Mouse (Mus musculus): ENCODE data around the gene Gm8104.
"Not testable (repeated sequence)": the region's sequence is repeated elsewhere in the genome, so short reads cannot be mapped to it uniquely, and the experiment has no call there.

Gm8104 gene

DNA sequence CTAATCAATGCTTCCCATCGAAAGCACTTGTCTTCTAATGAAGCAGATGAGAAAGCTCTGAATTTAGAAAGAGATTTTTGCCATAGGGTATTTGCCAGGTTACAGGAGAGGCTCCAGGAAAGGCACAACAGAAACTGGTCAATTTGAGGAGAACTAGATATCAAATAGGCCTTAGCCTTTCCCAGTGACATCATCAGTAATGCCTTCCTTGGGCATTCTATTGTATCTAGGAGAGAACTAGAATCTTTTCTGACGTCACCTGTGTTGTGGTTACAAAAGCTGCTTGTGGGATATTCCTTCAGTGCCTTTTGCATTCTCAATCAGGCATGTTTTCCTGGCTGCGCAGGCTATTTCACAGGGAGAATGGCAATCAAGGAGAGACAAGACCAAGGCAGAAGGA lies at the start of gene Gm8104:
Gene Gm8104 (plus strand): TSS at position 301 of the 400 bp plus-strand sequence.
- not testable (repeated sequence) for DNase-seq (ENCODE audit: inconsistent ontology term)

DNA sequence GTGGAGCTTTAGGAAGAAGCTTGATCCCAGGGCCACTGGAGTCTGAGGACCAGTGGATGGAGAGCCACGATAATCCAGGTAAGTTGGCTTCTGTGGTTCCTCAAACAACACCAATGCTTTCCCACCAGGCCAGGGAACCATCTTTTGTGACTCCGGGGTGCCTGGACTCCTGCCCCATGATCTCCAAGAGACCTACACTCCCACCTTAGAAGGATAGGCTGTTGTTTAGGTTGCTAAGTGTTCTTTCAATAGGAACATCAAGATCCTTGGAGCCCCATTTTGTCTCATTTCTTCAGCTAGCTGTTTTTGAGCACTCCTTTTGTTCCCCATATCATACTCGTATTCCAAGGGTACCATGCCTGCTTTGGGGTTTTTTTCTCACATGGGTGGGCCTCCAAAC lies 42.3 kb upstream of the Gm8104 start:
- DNase-seq (ENCODE audit: inconsistent ontology term) = not testable (repeated sequence)

DNA sequence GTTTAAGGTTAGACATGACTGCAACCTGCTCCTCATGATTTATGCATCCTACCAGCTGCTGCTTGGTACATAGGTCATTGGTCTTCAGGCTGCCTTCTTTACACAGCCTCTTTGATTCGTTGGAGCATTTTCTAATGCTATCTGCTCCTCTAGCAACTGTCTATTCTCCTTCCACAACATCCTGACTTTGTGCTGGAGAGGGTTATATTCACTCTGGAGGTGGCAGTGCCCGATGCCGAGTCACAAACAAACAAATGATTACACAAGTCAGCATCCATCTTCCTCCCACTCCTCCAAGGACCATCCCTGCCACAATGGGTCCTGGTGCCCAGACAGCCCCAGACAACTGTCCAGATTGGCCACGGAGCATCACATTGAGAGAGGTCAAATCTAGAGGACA lies 40.2 kb upstream of the Gm8104 start:
- DNase-seq (ENCODE audit: inconsistent ontology term) = not testable (repeated sequence)

DNA sequence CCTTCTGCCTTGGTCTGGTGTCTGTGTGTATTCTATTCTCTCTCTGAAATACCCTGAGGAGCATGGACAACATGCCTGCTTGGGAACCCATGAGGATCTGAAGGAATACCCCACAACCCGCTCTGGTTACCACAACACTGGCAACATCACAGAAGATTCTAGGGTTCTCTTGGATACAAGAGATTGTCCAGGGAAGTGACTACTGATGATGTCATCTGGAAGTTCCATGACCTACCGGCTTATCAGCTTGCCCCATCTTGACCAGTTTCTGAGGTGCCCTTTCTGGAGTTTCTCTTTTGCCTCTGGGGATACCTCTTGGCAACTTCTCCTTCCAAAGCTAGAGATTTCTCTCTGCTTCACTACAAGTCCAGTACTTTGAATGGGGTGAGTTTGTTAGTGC lies 23.9 kb upstream of the Gm8104 start, which contains the start of gene Gm8094:
Gene Gm8094 (minus strand): TSS at position 101 of the 400 bp plus-strand sequence.
- not testable (repeated sequence) for DNase-seq (ENCODE audit: inconsistent ontology term)

DNA sequence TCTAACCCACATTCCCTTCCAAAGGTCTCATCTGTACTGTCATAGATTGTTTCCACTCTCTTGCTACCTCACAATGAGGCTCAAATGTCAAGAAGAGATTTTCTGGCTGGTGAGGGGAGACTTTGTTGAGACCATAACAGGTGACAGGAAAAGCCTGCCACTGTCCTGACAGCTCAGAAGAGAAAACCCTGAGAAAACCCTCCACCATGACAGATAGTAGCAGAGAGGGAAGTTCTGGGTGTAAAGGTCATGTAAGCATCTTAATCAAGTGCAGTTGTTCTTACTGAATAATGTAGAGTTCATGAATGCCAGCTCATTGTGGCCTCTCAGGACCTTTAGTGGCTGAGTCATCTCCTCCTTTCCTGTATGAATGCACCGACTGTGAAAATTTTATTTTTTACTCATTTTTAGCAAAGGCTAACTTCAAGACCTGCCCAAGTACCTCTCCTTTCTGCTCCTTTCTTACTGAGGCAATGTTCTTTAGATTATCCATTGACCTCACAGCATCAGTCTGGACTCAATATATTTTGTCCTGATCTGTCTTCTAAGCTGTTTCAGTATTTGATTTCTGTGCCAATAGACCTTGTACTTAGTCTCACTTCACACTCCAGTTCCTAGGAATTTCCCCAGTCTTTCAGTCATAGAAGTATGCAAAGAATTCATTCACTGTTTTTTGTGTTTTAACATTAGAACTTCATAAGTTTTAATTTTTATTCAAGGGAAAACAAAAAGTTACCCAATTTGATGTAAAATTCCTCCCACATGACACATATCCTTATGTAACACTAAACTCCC lies 15.3 kb upstream of the Gm8104 start:
- peak; percentile 57 for DNase-seq (ENCODE audit: inconsistent ontology term)

DNA sequence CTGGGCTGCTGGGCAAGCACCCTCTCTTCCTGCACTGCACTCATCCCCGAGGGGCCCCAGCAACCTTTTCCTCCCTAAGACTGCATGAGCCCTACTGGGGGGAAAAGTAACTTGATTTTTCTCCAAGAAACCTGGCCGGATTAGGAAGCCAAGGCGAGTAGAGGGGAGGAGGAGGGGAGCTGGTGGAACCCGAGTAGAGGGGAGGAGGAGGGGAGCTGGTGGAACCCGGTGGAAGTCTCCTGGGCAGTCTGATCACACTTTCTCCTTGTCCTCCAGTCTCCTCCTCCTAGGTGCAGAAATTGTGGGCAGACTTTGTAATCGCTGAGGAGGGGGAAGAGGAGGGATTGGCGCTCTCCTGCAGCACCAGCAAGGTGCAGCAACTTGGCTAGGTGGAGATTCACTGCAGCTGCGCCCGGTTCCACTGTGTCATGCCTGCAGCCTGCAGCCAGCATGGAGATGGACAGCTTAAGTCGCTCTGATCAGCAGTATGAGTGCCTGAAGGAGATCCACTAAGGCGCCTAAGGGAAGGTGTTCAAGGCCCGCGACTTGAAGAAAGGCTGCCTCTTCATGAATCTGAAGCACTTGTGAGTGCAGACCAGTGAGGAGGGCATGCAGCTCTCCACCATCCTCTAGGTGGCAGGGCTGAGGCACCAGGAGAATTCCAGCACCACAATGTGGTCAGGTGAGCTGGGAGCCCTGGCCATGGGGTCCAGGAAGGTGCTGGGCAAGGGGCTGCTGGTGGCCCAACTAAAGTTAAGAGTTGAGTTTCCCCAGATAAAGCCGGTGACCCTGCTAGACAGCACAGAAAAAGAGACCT lies 11.1 kb upstream of the Gm8104 start:
- DNase-seq (ENCODE audit: inconsistent ontology term) = not testable (repeated sequence)

DNA sequence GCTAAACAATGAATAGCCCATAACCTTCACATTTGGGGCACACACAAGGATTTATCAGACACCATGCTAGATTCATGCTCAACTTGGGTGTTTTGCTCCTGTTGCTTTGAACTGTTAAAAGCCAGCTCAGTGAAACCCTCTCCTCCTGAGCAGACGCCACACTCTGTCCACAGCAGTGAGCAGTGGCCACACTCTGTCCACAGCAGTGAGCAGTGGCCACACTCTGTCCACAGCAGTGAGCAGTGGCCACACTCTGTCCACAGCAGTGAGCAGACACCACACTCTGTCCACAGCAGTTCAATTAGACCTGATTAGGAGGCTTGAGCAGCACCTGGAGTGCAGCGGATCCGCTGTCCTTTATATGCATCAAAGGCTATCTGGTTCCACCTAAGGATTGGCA lies 19.3 kb downstream of the Gm8104 start:
- not testable (repeated sequence) for DNase-seq (ENCODE audit: inconsistent ontology term)

DNA sequence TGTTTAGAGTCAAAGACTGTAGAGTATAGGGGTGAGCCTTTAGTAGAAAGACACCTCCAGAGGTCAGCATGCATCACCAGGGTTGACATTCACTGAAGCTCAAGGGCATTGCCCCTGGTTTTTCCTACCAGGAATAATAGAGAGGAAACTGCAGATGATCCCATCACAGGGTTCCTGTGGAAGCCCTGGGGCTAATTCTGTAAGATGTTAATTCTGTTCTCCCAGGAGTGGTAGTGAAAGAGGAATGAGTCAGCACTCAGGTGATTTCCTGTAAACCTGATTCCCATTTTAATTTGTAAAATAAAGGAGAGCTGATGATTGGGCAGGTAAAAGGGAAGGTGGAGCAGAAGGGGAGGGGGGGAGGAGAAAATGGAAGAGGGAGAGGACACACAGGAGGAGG lies 25.9 kb downstream of the Gm8104 start:
- DNase-seq (ENCODE audit: inconsistent ontology term) = not testable (repeated sequence)
